Mouse (Mus musculus): ENCODE results near the gene Olfr146.

The Olfr146 gene

GRCm38 (mm10) chr9:39023277-39023676 lies at the start of gene Olfr146:
Gene Olfr146 (minus strand): TSS chr9:39023377.
- DNase-seq (ENCODE audit: low spot score): no peak

GRCm38 (mm10) chr9:39064851-39065250 lies 41.7 kb upstream of the Olfr146 start, which contains the start of gene Olfr937:
Gene Olfr937 (minus strand): TSS chr9:39064951.
- no peak for DNase-seq (ENCODE audit: low spot score)

GRCm38 (mm10) chr9:38999583-38999982 lies 23.6 kb downstream of the Olfr146 start, which contains the start of gene Olfr935:
Gene Olfr935 (minus strand): TSS chr9:38999683.
- no peak for DNase-seq (ENCODE audit: low spot score)

- DNase-seq (ENCODE audit: low spot score): no peak
These were observed 35.0 kb downstream of the Olfr146 start, which contains the start of gene Olfr934 for GRCm38 (mm10) chr9:38988215-38988614. Gene Olfr934 (minus strand): TSS chr9:38988315.

GRCm38 (mm10) chr9:38972013-38972412 lies 51.2 kb downstream of the Olfr146 start, which contains the start of gene Olfr933:
Gene Olfr933 (plus strand): TSS chr9:38972313.
- no peak for DNase-seq (ENCODE audit: low spot score)
